Mouse (Mus musculus): ENCODE measurements around the gene Olfr92.
"Not testable (repeated sequence)": the region's sequence is repeated elsewhere in the genome, so short reads cannot be mapped to it uniquely, and the experiment has no call there.

The Olfr92 gene

GRCm38 (mm10) chr17:37119988-37120387 is at the start of gene Olfr92:
Gene Olfr92, minus strand, starts transcription at chr17:37120088.
- H3K36me3 ChIP-seq (ENCODE audit: control insufficient read depth, insufficient read depth, low read length, poor library complexity, severe bottlenecking), result no peaks in the 10 kb centered on the region
- H3K27me3 ChIP-seq (ENCODE audit: control insufficient read depth, insufficient read depth, low read length, poor library complexity, severe bottlenecking), result no peaks in the 10 kb centered on the region
- no peak for DNase-seq (ENCODE audit: low read depth, low spot score)

GRCm38 (mm10) chr17:37161394-37161793 is 41.5 kb upstream of the Olfr92 start, which contains the start of gene Olfr93:
Gene Olfr93, minus strand, starts transcription at chr17:37161494.
- DNase-seq (ENCODE audit: low read depth, low spot score), result no peak

GRCm38 (mm10) chr17:37131366-37131765 is 11.5 kb upstream of the Olfr92 start:
- not testable (repeated sequence) for H3K36me3 ChIP-seq (ENCODE audit: control insufficient read depth, insufficient read depth, low read length, poor library complexity, severe bottlenecking); DNase-seq (ENCODE audit: low read depth, low spot score); H3K27me3 ChIP-seq (ENCODE audit: control insufficient read depth, insufficient read depth, low read length, poor library complexity, severe bottlenecking)

More at GRCm38 (mm10) chr17:37161394-37161793, 41.5 kb upstream of the Olfr92 start, which contains the start of gene Olfr93:
- Histone ChIP-seq H3K36me3 (ENCODE audit: control insufficient read depth, insufficient read depth, low read length, poor library complexity, severe bottlenecking) (no peaks in the 10 kb centered on the region), H3K27me3 (ENCODE audit: control insufficient read depth, insufficient read depth, low read length, poor library complexity, severe bottlenecking) (no peaks in the 10 kb centered on the region)

DNA sequence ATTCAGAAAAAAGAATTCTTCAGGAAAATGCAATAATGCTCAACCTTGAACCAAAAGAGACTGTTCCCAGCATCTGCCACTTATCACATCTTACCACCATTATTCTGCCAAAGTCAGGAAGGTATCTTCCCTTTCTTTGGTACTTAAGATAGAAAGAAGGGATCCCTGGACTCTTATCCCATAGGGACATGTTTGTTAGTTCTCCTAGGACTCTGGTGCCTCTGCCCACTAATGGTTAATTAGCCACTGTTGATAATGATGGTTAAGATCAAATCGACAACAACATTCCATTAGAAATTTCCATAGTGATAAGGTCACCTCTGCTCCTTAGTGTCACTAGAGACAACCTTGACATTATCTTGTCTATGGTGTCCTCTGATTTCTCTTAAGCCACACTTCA is 21.7 kb downstream of the Olfr92 start, which contains the start of gene Olfr91:
TSS of gene Olfr91 (minus strand) at position 101 of the 400 bp plus-strand sequence.
- DNase-seq (ENCODE audit: low read depth, low spot score), result no peak
- H3K36me3 ChIP-seq (ENCODE audit: control insufficient read depth, insufficient read depth, low read length, poor library complexity, severe bottlenecking), result no peaks in the 10 kb centered on the region
- H3K27me3 ChIP-seq (ENCODE audit: control insufficient read depth, insufficient read depth, low read length, poor library complexity, severe bottlenecking), result no peaks in the 10 kb centered on the region

GRCm38 (mm10) chr17:37093289-37093688 is 26.6 kb downstream of the Olfr92 start:
- Histone ChIP-seq H3K27me3 (ENCODE audit: control insufficient read depth, insufficient read depth, low read length, poor library complexity, severe bottlenecking) (no peaks in the 10 kb centered on the region), H3K36me3 (ENCODE audit: control insufficient read depth, insufficient read depth, low read length, poor library complexity, severe bottlenecking) (no peaks in the 10 kb centered on the region)
- no peak for DNase-seq (ENCODE audit: low read depth, low spot score)

GRCm38 (mm10) chr17:37092198-37092597 is 27.7 kb downstream of the Olfr92 start:
- no peak for DNase-seq (ENCODE audit: low read depth, low spot score)
- H3K27me3 ChIP-seq (ENCODE audit: control insufficient read depth, insufficient read depth, low read length, poor library complexity, severe bottlenecking), result no peaks in the 10 kb centered on the region
- H3K36me3 ChIP-seq (ENCODE audit: control insufficient read depth, insufficient read depth, low read length, poor library complexity, severe bottlenecking), result no peaks in the 10 kb centered on the region

- no peaks in the 10 kb centered on the region for H3K27me3 ChIP-seq (ENCODE audit: control insufficient read depth, insufficient read depth, low read length, poor library complexity, severe bottlenecking)
- DNase-seq (ENCODE audit: low read depth, low spot score), result no peak
- no peaks in the 10 kb centered on the region for H3K36me3 ChIP-seq (ENCODE audit: control insufficient read depth, insufficient read depth, low read length, poor library complexity, severe bottlenecking)
Measured at GRCm38 (mm10) chr17:37088399-37088798, 31.5 kb downstream of the Olfr92 start, which contains the start of gene Olfr90. Gene Olfr90, minus strand, starts transcription at chr17:37088499.

- H3K27me3 ChIP-seq (ENCODE audit: control insufficient read depth, insufficient read depth, low read length, poor library complexity, severe bottlenecking), result no peaks in the 10 kb centered on the region
- no peaks in the 10 kb centered on the region for H3K36me3 ChIP-seq (ENCODE audit: control insufficient read depth, insufficient read depth, low read length, poor library complexity, severe bottlenecking)
- no peak for DNase-seq (ENCODE audit: low read depth, low spot score)
Measured at GRCm38 (mm10) chr17:37085545-37085944, 34.3 kb downstream of the Olfr92 start.

DNA sequence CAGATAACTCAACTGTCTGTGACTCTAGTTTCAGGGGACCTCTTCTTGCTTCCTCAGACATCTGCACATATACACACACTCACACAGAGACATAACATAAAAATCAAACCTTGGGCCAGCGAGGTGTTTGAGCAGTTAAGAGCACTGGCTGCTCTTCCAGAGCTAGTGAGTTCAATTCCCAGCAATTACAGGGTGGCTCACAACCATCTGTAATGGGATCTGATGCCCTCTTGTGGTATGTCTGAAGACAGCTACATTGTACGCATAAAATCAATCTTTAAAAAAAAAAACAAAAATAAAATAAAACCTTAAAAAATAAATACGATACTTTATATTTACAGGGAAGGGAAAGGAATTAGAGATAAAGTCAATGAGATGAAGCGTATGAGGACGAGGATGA is 35.3 kb downstream of the Olfr92 start:
- Histone ChIP-seq H3K27me3 (ENCODE audit: control insufficient read depth, insufficient read depth, low read length, poor library complexity, severe bottlenecking) (no peaks in the 10 kb centered on the region), H3K36me3 (ENCODE audit: control insufficient read depth, insufficient read depth, low read length, poor library complexity, severe bottlenecking) (no peaks in the 10 kb centered on the region)
- DNase-seq (ENCODE audit: low read depth, low spot score), result peak; percentile 3

- no peaks in the 10 kb centered on the region for H3K36me3 ChIP-seq (ENCODE audit: control insufficient read depth, insufficient read depth, low read length, poor library complexity, severe bottlenecking)
- no peaks in the 10 kb centered on the region for H3K27me3 ChIP-seq (ENCODE audit: control insufficient read depth, insufficient read depth, low read length, poor library complexity, severe bottlenecking)
- DNase-seq (ENCODE audit: low read depth, low spot score), result peak; percentile 82
Measured at GRCm38 (mm10) chr17:37083327-37083726, 36.6 kb downstream of the Olfr92 start.

- DNase-seq (ENCODE audit: low read depth, low spot score), result no peak
- H3K36me3 ChIP-seq (ENCODE audit: control insufficient read depth, insufficient read depth, low read length, poor library complexity, severe bottlenecking), result no peaks in the 10 kb centered on the region
Measured at GRCm38 (mm10) chr17:37081659-37082058, 38.2 kb downstream of the Olfr92 start.

GRCm38 (mm10) chr17:37080119-37080518 is 39.8 kb downstream of the Olfr92 start:
- no peaks in the 10 kb centered on the region for H3K27me3 ChIP-seq (ENCODE audit: control insufficient read depth, insufficient read depth, low read length, poor library complexity, severe bottlenecking)
- no peak for DNase-seq (ENCODE audit: low read depth, low spot score)
- no peaks in the 10 kb centered on the region for H3K36me3 ChIP-seq (ENCODE audit: control insufficient read depth, insufficient read depth, low read length, poor library complexity, severe bottlenecking)

More at GRCm38 (mm10) chr17:37081659-37082058, 38.2 kb downstream of the Olfr92 start:
- no peaks in the 10 kb centered on the region for H3K27me3 ChIP-seq (ENCODE audit: control insufficient read depth, insufficient read depth, low read length, poor library complexity, severe bottlenecking)

GRCm38 (mm10) chr17:37078990-37079389 is 40.9 kb downstream of the Olfr92 start:
- no peaks in the 10 kb centered on the region for H3K36me3 ChIP-seq (ENCODE audit: control insufficient read depth, insufficient read depth, low read length, poor library complexity, severe bottlenecking)
- no peaks in the 10 kb centered on the region for H3K27me3 ChIP-seq (ENCODE audit: control insufficient read depth, insufficient read depth, low read length, poor library complexity, severe bottlenecking)
- no peak for DNase-seq (ENCODE audit: low read depth, low spot score)

DNA sequence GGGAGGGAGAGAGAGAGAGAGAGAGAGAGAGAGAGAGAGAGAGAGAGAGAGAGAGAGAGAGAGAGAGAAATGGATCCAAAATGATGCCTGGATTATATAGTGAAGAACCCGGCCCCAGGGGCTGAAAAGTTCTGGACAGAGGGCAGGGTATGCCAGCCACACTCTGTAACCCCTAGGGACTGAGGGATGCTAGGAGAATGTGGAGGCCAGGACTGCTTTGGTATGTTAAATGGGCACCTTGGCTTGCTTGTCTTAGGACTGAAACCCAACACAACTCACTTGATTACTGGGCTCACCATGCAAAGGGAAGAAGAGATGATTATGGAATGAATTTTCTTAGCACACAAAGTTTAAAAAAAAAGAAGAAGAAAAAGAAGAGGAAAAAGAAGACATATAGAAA is 41.7 kb downstream of the Olfr92 start:
- no peak for DNase-seq (ENCODE audit: low read depth, low spot score)
- Histone ChIP-seq H3K27me3 (ENCODE audit: control insufficient read depth, insufficient read depth, low read length, poor library complexity, severe bottlenecking) (no peaks in the 10 kb centered on the region), H3K36me3 (ENCODE audit: control insufficient read depth, insufficient read depth, low read length, poor library complexity, severe bottlenecking) (no peaks in the 10 kb centered on the region)

DNA sequence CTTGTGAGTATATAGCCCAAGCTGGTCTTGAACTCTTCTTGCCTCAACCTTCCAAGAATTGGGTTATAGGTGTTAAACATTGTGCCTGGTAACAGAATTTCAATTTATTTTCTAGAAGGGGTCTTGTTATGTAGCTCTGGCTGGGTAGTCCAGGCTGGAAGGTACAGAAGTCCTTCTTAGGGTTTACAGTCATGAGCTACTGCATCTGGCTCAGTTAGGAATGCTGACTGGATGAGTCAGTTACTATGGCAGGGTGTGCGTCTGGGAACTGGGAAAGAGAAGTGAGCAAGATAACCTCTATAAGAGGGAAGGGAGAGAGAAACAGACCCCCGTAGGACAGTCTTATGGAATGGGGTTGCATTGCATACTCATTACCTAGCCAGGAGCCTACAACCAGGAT is 44.1 kb downstream of the Olfr92 start:
- no peaks in the 10 kb centered on the region for H3K36me3 ChIP-seq (ENCODE audit: control insufficient read depth, insufficient read depth, low read length, poor library complexity, severe bottlenecking)
- H3K27me3 ChIP-seq (ENCODE audit: control insufficient read depth, insufficient read depth, low read length, poor library complexity, severe bottlenecking), result no peaks in the 10 kb centered on the region
- no peak for DNase-seq (ENCODE audit: low read depth, low spot score)

DNA sequence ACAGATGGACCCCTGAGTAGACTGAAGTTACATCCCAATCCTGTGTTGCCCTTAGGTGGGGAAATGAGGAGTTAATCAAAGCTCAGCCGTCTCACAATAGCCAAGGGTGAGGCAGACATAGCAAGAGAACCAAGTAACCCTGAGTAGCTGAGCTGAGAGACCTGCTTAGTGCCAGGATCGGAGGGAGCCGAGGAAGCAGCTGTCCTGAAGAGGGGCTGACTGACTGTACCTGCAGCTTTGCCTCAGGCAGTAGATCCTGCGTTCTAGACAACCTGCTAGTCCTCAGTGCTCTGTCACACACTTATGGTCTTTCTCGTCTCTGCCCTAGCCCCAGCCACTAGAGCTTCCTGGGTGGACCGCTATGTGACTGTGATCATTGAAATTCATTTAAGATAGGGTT is 44.7 kb downstream of the Olfr92 start:
- H3K27me3 ChIP-seq (ENCODE audit: control insufficient read depth, insufficient read depth, low read length, poor library complexity, severe bottlenecking), result no peaks in the 10 kb centered on the region
- H3K36me3 ChIP-seq (ENCODE audit: control insufficient read depth, insufficient read depth, low read length, poor library complexity, severe bottlenecking), result no peaks in the 10 kb centered on the region
- DNase-seq (ENCODE audit: low read depth, low spot score), result no peak
